Mouse (Mus musculus) testis, adult 2 months (tissue): ENCODE results near the gene Grhpr.

Experiments used
- CTCF ChIP-seq: fragments of 200-500 bp; IDR thresholded peaks from 2 replicates; pipeline ENCODE4 v1.5.1; 2012; ENCODE audit warnings: low read depth, mild to moderate bottlenecking, inconsistent platforms, low read length, moderate library complexity; ENCODE audit not compliant: control insufficient read depth, insufficient read depth, insufficient replicate concordance
- POLR2A ChIP-seq: fragments of 200-500 bp; IDR thresholded peaks from 2 replicates; pipeline ENCODE4 v1.6.1; 2012; ENCODE audit warnings: low read depth, mild to moderate bottlenecking, inconsistent platforms, low read length, moderate library complexity; ENCODE audit not compliant: control insufficient read depth

DNA sequence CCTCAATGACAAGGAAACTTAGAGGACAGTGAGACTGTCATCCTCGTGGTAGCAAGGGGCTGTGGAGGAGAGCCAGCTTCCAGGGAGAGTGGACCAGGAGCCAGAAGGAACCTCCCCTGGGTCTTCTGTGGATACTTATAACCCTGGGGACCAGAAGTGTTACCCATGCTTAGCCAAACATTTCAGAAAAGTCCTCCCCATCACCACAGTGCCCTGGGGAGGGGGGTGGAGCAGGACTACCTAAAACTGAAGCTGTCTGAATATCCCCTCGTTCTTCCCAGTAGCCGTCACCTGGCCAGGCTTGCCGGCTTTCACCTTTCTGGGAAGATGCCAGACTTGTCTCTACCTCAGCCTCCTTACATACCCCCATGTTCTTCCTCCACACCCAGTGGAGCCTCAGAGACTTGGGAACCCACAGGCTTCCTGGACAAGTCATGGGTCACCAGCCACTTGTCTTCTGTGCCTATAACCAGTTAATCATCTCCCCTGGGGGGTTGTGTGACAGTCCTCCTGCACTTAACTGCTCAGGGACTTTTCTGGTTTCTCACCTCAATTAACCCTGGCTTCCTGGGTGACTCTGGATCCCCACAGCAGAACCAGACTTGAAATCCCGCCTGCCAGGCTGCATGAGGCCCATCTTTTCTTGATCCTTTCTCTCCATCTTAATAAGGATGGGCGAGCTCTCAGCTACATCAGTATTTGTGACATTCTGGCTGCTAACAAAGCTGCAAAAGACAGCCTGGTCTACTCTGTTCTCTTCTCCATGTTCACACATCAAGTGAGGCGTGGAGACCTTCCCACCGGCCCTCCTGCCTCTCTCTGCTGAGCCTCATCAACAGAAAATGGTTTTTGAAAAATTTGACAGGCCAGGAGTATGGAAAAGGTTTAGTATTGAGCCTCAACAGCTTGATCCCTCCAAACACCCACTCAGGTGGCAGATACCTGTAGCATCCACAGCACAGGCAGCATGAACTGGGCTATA, 42.5 kb upstream of the Grhpr start:
- TF ChIP-seq POLR2A = no peak
- no peak for TF ChIP-seq CTCF
